Mouse (Mus musculus): Measurements from ENCODE around the gene Cdrt4. TPM values are rescaled to one million over a fixed set of nuclear protein-coding genes. Genes with fewer than 3 reads are reported as not detected.

Gene Cdrt4
- total RNA-seq, 2 experiments from 2014 or later = not detected

- no peak for DNase-seq (ENCODE audit: low spot score in 2 of 2)
These were observed 10.8 kb upstream of the Cdrt4 start for GRCm38 (mm10) chr11:62940176-62940575.

GRCm38 (mm10) chr11:62943538-62943937 is 7.5 kb upstream of the Cdrt4 start:
- no peak for DNase-seq (ENCODE audit: low spot score in 2 of 2)

- DNase-seq (ENCODE audit: low spot score in 2 of 2) = no peak
These were observed 5.5 kb upstream of the Cdrt4 start for GRCm38 (mm10) chr11:62945514-62945913.

- no peak for DNase-seq (ENCODE audit: low spot score in 2 of 2)
These were observed 1.4 kb upstream of the Cdrt4 start for GRCm38 (mm10) chr11:62949548-62949947.

GRCm38 (mm10) chr11:62954766-62955165 is 3.8 kb downstream of the Cdrt4 start:
- DNase-seq (ENCODE audit: low spot score in 2 of 2) = no peak

- DNase-seq (ENCODE audit: low spot score in 2 of 2) = no peak
These were observed 4.2 kb downstream of the Cdrt4 start for GRCm38 (mm10) chr11:62955186-62955585.

- no peak for DNase-seq (ENCODE audit: low spot score in 2 of 2)
These were observed 4.8 kb downstream of the Cdrt4 start for GRCm38 (mm10) chr11:62955776-62956175.

GRCm38 (mm10) chr11:62957626-62958180 is 6.7 kb downstream of the Cdrt4 start:
- no peak for DNase-seq (ENCODE audit: low spot score in 2 of 2)

GRCm38 (mm10) chr11:62963292-62963691 is 12.3 kb downstream of the Cdrt4 start:
- no peak for DNase-seq (ENCODE audit: low spot score in 2 of 2)

- no peak for DNase-seq (ENCODE audit: low spot score in 2 of 2)
These were observed 15.4 kb downstream of the Cdrt4 start for GRCm38 (mm10) chr11:62966424-62966764.

- peak; percentile 43 to 58 for DNase-seq (ENCODE audit: low spot score in 2 of 2)
These were observed 16.0 kb downstream of the Cdrt4 start for GRCm38 (mm10) chr11:62966765-62967633.

- DNase-seq (ENCODE audit: low spot score in 2 of 2) = no peak
These were observed 26.2 kb downstream of the Cdrt4 start for GRCm38 (mm10) chr11:62977176-62977575.

- no peak for DNase-seq (ENCODE audit: low spot score in 2 of 2)
These were observed 27.9 kb downstream of the Cdrt4 start for GRCm38 (mm10) chr11:62978886-62979285.

- DNase-seq (ENCODE audit: low spot score in 2 of 2) = no peak
These were observed 30.7 kb downstream of the Cdrt4 start for GRCm38 (mm10) chr11:62981729-62982128.

- no peak for DNase-seq (ENCODE audit: low spot score in 2 of 2)
These were observed 32.8 kb downstream of the Cdrt4 start for GRCm38 (mm10) chr11:62983793-62984192.

GRCm38 (mm10) chr11:62984365-62984764 is 33.4 kb downstream of the Cdrt4 start:
- no peak for DNase-seq (ENCODE audit: low spot score in 2 of 2)

GRCm38 (mm10) chr11:62985075-62985474 is 34.1 kb downstream of the Cdrt4 start:
- DNase-seq (ENCODE audit: low spot score in 2 of 2) = no peak

GRCm38 (mm10) chr11:62986578-62986977 is 35.6 kb downstream of the Cdrt4 start:
- DNase-seq (ENCODE audit: low spot score in 2 of 2) = no peak

- DNase-seq (ENCODE audit: low spot score in 2 of 2) = no peak
These were observed 39.2 kb downstream of the Cdrt4 start for GRCm38 (mm10) chr11:62990150-62990685.

- no peak for DNase-seq (ENCODE audit: low spot score in 2 of 2)
These were observed 39.8 kb downstream of the Cdrt4 start for GRCm38 (mm10) chr11:62990811-62991210.

- no peak for DNase-seq (ENCODE audit: low spot score in 2 of 2)
These were observed 41.7 kb downstream of the Cdrt4 start for GRCm38 (mm10) chr11:62992545-62993242.
